Mouse (Mus musculus) C2C12 (cell line): Measurements from ENCODE around the gene Fgd6. TPM values are rescaled to one million over a fixed set of nuclear protein-coding genes. Genes with fewer than 3 reads are reported as not detected.

Experiments
- H3K27me3 ChIP-seq: one replicate; pipeline ENCODE4 v1.6.1; 2011; ENCODE audit not compliant: control insufficient read depth, insufficient read depth, insufficient read length
- H3K36me3 ChIP-seq: one replicate; pipeline ENCODE4 v1.6.1; 2011; ENCODE audit not compliant: control insufficient read depth, insufficient read depth
- H3K4me3 ChIP-seq: one replicate; pipeline ENCODE4 v1.5.1; 2011; ENCODE audit warnings: mild to moderate bottlenecking, control low read depth; ENCODE audit not compliant: poor library complexity, insufficient read depth, severe bottlenecking
- H3K79me2 ChIP-seq: one replicate; pipeline ENCODE4 v1.6.1; 2011; ENCODE audit not compliant: control insufficient read depth, insufficient read depth
- H3K79me3 ChIP-seq: one replicate; pipeline ENCODE4 v1.6.1; 2011; ENCODE audit warnings: low read depth, control low read depth
- H3ac ChIP-seq: one replicate; pipeline ENCODE3; 2011; ENCODE audit warnings: low read depth; ENCODE audit not compliant: control insufficient read depth, insufficient read length
- CEBPB ChIP-seq: IDR thresholded peaks from one replicate; pipeline ENCODE4 v1.6.1; 2011; ENCODE audit warnings: low read depth, mild to moderate bottlenecking, control low read depth, moderate library complexity
- CTCF ChIP-seq: IDR thresholded peaks from one replicate; pipeline ENCODE4 v1.5.1; 2011; ENCODE audit not compliant: control insufficient read depth, insufficient read depth, insufficient read length
- FOSL1 ChIP-seq: IDR thresholded peaks from one replicate; pipeline ENCODE4 v1.8.0; 2011; ENCODE audit warnings: mild to moderate bottlenecking, low read length; ENCODE audit not compliant: poor library complexity, insufficient read depth, severe bottlenecking
- MAX ChIP-seq: IDR thresholded peaks from one replicate; pipeline ENCODE4 v1.6.1; 2011; ENCODE audit warnings: mild to moderate bottlenecking, control low read depth
- MYOD1 ChIP-seq: IDR thresholded peaks from one replicate; pipeline ENCODE4 v1.6.1; 2011; ENCODE audit warnings: low read depth; ENCODE audit not compliant: control insufficient read depth, insufficient read length
- MYOG ChIP-seq: IDR thresholded peaks from one replicate; pipeline ENCODE4 v1.6.1; 2011; ENCODE audit not compliant: control insufficient read depth, insufficient read length; ENCODE audit errors: extremely low read depth
- USF1 ChIP-seq: IDR thresholded peaks from one replicate; pipeline ENCODE4 v1.6.1; 2011; ENCODE audit warnings: low read depth, mild to moderate bottlenecking, control low read depth, moderate library complexity
- polyA plus RNA-seq: library from polyadenylated mRNA; unstranded; fragments of >200 nt; fragmentation: generic; extraction: Trizol; gene quantifications from one replicate; pipeline ENCODE4 v1.2.1, GENCODE M21; 2012; ENCODE audit warnings: missing spikeins

The Fgd6 gene
- polyA plus RNA-seq, 1 experiment: 1.3 TPM

DNA sequence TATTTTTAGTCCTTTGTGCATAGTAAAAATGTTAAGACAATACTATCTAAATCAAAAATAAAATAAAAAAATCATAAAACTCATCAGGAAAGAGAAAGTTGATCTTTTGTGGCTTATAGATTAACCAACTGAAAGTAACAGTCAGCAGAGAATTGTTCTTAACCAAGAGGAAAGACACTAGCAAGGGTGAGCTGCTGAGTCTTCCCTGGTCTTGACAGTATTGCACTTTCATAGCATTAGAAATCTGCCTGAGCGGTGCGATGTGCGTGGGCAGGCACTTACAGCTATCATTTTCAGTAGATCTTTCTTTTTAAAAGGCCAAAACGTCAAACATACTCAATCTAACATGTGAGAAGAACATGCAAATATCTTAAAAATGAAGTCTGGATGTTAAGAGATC lies 14.7 kb upstream of the Fgd6 start:
- no peak overlapping the region for H3K4me3 ChIP-seq
- H3K36me3 ChIP-seq: no peaks in the 10 kb centered on the region
- H3ac ChIP-seq: no peak overlapping the region
- no peaks in the 10 kb centered on the region for H3K27me3 ChIP-seq
- TF ChIP-seq FOSL1: no peak
- TF ChIP-seq MYOG: no peak
- no peak for TF ChIP-seq CEBPB
- TF ChIP-seq MAX: no peak
- no peak for TF ChIP-seq CTCF
- TF ChIP-seq USF1: no peak
- no peak for TF ChIP-seq MYOD1
- H3K79me2 ChIP-seq: peaks cover 19% of the 10 kb centered on the region
- H3K79me3 ChIP-seq: peaks cover 1% of the 10 kb centered on the region

- no peak overlapping the region for H3ac ChIP-seq
Measured at GRCm38 (mm10) chr10:94025079-94025478, 10.7 kb upstream of the Fgd6 start.

DNA sequence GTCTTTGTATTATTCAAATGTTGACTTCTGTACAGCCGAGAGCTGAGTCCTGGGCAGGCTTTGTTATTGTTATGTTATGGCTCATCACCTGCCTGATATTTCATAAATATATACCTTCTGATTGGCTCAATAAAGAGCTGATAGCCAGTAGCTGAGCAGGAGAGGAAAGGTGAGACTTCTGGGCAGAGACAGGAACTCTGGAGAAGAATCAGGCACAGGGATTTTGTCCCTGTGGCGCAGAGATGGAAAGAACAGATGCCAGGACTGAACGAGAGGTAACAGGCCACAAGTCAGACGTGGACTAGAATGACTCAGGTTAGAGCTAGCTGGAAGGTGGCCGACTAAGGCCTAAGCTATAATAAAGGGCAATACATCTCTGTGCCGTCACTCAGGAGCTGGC lies 7.3 kb upstream of the Fgd6 start:
- Histone ChIP-seq H3K79me2 (peaks cover 8% of the 10 kb centered on the region), H3K4me3 (no peak overlapping the region), H3K27me3 (no peaks in the 10 kb centered on the region), H3K79me3 (peaks cover 10% of the 10 kb centered on the region), H3K36me3 (peaks cover 8% of the 10 kb centered on the region), H3ac (no peak overlapping the region)
- TF ChIP-seq USF1 (no peak), FOSL1 (no peak), MYOG (no peak), MAX (no peak)

More at GRCm38 (mm10) chr10:94025079-94025478, 10.7 kb upstream of the Fgd6 start:
- H3K79me3 ChIP-seq: peaks cover 2% of the 10 kb centered on the region
- TF ChIP-seq USF1: no peak
- no peak for TF ChIP-seq MYOD1
- no peak for TF ChIP-seq MYOG
- TF ChIP-seq CEBPB: no peak
- TF ChIP-seq MAX: no peak
- TF ChIP-seq CTCF: no peak
- TF ChIP-seq FOSL1: no peak
- no peaks in the 10 kb centered on the region for H3K27me3 ChIP-seq
- peaks cover 7% of the 10 kb centered on the region for H3K79me2 ChIP-seq
- H3K36me3 ChIP-seq: peaks cover 6% of the 10 kb centered on the region
- H3K4me3 ChIP-seq: no peak overlapping the region

- H3K4me3 ChIP-seq: no peak overlapping the region
- TF ChIP-seq MAX: no peak
- no peak for TF ChIP-seq MYOG
- TF ChIP-seq FOSL1: no peak
- no peak for TF ChIP-seq CTCF
- TF ChIP-seq CEBPB: no peak
- TF ChIP-seq MYOD1: no peak
- no peak for TF ChIP-seq USF1
- H3K36me3 ChIP-seq: peaks cover 8% of the 10 kb centered on the region
- no peaks in the 10 kb centered on the region for H3K27me3 ChIP-seq
- H3ac ChIP-seq: no peak overlapping the region
- peaks cover 26% of the 10 kb centered on the region for H3K79me2 ChIP-seq
- peaks cover 19% of the 10 kb centered on the region for H3K79me3 ChIP-seq
Measured at GRCm38 (mm10) chr10:94031164-94031563, 4.6 kb upstream of the Fgd6 start.

DNA sequence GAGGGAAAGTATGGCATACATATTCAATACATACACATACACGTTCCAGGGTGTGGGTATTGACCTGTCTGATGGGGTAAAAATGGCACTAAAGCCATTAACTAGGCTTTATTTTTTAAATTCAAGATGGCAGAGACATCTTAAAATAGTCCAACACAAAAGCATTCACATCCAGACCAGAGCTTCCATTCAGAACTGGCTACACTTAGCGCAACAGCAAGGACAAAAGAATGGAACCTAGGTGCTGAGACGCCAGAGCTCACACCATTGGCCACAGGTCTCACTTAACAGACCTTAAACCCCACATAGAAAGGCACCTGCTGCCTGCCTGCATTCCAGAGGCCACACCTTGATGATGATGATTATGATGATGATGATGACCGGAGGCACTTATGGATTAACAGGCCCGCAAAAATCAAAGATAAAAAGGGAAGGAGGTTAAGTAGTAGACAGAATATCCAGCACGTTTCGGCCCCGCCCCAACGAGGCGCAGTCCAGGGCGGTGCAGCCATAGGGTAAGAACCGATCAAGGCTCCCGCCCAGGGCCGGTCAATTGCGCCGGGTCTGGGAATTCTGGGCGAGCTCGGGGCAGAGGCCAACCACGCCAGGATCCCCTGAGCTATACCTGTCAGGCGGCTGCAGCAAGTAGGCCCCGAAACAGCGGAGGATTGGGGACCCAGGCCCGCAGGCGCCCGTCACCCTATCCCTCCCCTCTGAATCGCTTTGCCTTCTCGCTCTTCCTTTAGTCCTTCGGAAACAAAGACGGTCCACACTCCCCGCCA lies 734 bp upstream of the Fgd6 start:
- TF ChIP-seq MYOD1 (no peak), USF1 (no peak), MAX (no peak), FOSL1 (no peak), MYOG (no peak), CEBPB (no peak), CTCF (no peak)
- Histone ChIP-seq H3K27me3 (no peaks in the 10 kb centered on the region), H3K79me2 (peaks cover 42% of the 10 kb centered on the region), H3K79me3 (peaks cover 16% of the 10 kb centered on the region), H3ac (peak overlapping the region; percentile 68), H3K36me3 (peaks cover 3% of the 10 kb centered on the region), H3K4me3 (peak overlapping the region; percentile 99)
